In genomic region chr6:29270961-29271360, GRCm38 (mm10) we compare ENCODE assay signal across 8 mouse cellular contexts. TPM values are rescaled to one million over a fixed set of nuclear protein-coding genes. Genes with fewer than 3 reads are reported as not detected.
A peak's percentile ranks its signal among the peaks of the same experiment; 100 is the strongest.
DNase-seq lines count a peak whose midpoint lies in the region; ATAC-seq and TF ChIP-seq lines count a peak whose summit lies in the region.

No protein-coding gene starts in this region.

- no peaks in the 10 kb centered on the region for H3K9me3 ChIP-seq in intestine, postnatal 0 days (ENCODE audit: control insufficient read depth)

- no peaks in the 10 kb centered on the region for H3K27me3 ChIP-seq in intestine, postnatal 0 days (replicated peaks; ENCODE audit: control insufficient read depth, insufficient read depth, low read length)

- intact Hi-C loops in left cerebral cortex, postnatal 25 days (cut with DNase I), result no loop called here

- TF ChIP-seq POLR2A in brain, embryonic 14.5 days (IDR thresholded peaks at IDR 0.05; ENCODE audit: borderline replicate concordance, extremely low read depth, insufficient read depth, insufficient read length, poor library complexity, severe bottlenecking), result no peak

- peak; percentile 27 for ATAC-seq in intestine, postnatal 0 days

- peaks cover 10% of the 10 kb centered on the region; the same call in 1 of the 2 replicates for H3K36me3 ChIP-seq in intestine, postnatal 0 days (ENCODE audit: control insufficient read depth, insufficient read depth)

- H3K4me2 ChIP-seq in intestine, postnatal 0 days (replicated peaks; ENCODE audit: low read depth), result peak overlapping the region; percentile 62

- H3K4me1 ChIP-seq in intestine, postnatal 0 days (replicated peaks; ENCODE audit: control insufficient read depth, insufficient read depth, low read length), result peaks cover 6% of the 10 kb centered on the region; the same call in 1 of the 2 replicates

- no peak overlapping the region for H3K27ac ChIP-seq in intestine, postnatal 0 days (ENCODE audit: low read depth, low read length)

- DNase-seq in adrenal gland, adult (ENCODE audit: inconsistent age in 2 of 2, low spot score in 1 of 2), result peak; percentile 23 to 63
- no peak for DNase-seq in adrenal gland, adult 8-10 months
- peak; percentile 8 for DNase-seq in brain, embryonic 14.5 days (ENCODE audit: low read depth)
- peak; percentile 62 for DNase-seq in lung, postnatal 14 days
- no peak for DNase-seq in urinary bladder, adult 2 months (ENCODE audit: low spot score)
- no peak for DNase-seq in left cerebral cortex, adult 11 months (ENCODE audit: low spot score)
- no peak for DNase-seq in left cerebral cortex, postnatal 25 days (ENCODE audit: low spot score in 2 of 2)

- peak overlapping the region; percentile 18 for H3K4me3 ChIP-seq in intestine, postnatal 0 days (ENCODE audit: low read depth, low read length)

- TF ChIP-seq CTCF in brain, embryonic 14.5 days (IDR thresholded peaks at IDR 0.05; ENCODE audit: borderline replicate concordance, extremely low read depth, insufficient read depth, insufficient read length), result no peak
- no peak for TF ChIP-seq CTCF in intestine, postnatal 0 days (IDR thresholded peaks at IDR 0.05; ENCODE audit: low read depth)

- peak overlapping the region; percentile 40 for H3K9ac ChIP-seq in intestine, postnatal 0 days (ENCODE audit: low read depth, low read length)

- WGBS in intestine, postnatal 0 days, result 2% methylated on average over 8 of the region's 8 CpGs

RNA-seq across cellular contexts. Expression of gene Hilpda, which starts 1.3 kb away (rescaled TPM):
- total RNA-seq in adrenal gland, adult 8-10 months (2022), result 1 to 10 TPM; 4.6 to 9.3 (median 7.7) TPM
- 26.4 and 43.9 TPM in 2 replicates for polyA plus RNA-seq in brain, embryonic 14.5 days (2012; rRNA removed)
- polyA plus RNA-seq in intestine, postnatal 0 days (2015; fragmentation: Nextera tagmentation; extraction: Ambion mirVana), result 20.7 and 27.2 TPM in 2 replicates
- 39.8 and 70.3 TPM in 2 replicates for polyA plus RNA-seq in urinary bladder, adult 2 months (2012; rRNA removed)
- 1 to 10 TPM; 6.7 to 8.4 TPM for total RNA-seq in left cerebral cortex, postnatal 25 days (2021)

RNA-seq across cellular contexts. Expression of gene Fam71f2, which starts 8.4 kb away (rescaled TPM):
- under 1 TPM in 1 of 4 experiments, not detected in 3; 0.23 TPM for total RNA-seq in adrenal gland, adult 8-10 months (2022)
- polyA plus RNA-seq in brain, embryonic 14.5 days (2012; rRNA removed), result 1.5 and 3.1 TPM in 2 replicates
- not detected in 2 replicates for polyA plus RNA-seq in intestine, postnatal 0 days (2015; fragmentation: Nextera tagmentation; extraction: Ambion mirVana)
- polyA plus RNA-seq in urinary bladder, adult 2 months (2012; rRNA removed), result 1.1 and 1.9 TPM in 2 replicates
- total RNA-seq in left cerebral cortex, postnatal 25 days (2021), result under 1 TPM; 0.34 to 0.41 TPM

RNA-seq across cellular contexts. Expression of gene Fam71f1, which starts 48.0 kb away (rescaled TPM):
- not detected for total RNA-seq in adrenal gland, adult 8-10 months (2022)
- not detected in 2 replicates for polyA plus RNA-seq in brain, embryonic 14.5 days (2012; rRNA removed)
- not detected in 2 replicates for polyA plus RNA-seq in intestine, postnatal 0 days (2015; fragmentation: Nextera tagmentation; extraction: Ambion mirVana)
- polyA plus RNA-seq in urinary bladder, adult 2 months (2012; rRNA removed), result not detected in 2 replicates
- total RNA-seq in left cerebral cortex, postnatal 25 days (2021), result not detected

RNA-seq across cellular contexts. Expression of gene Impdh1, which starts 54.8 kb away (rescaled TPM):
- total RNA-seq in adrenal gland, adult 8-10 months (2022), result 10 to 100 TPM; 46.9 to 67.5 (median 53.0) TPM
- polyA plus RNA-seq in brain, embryonic 14.5 days (2012; rRNA removed), result 49.2 and 52.9 TPM in 2 replicates
- polyA plus RNA-seq in intestine, postnatal 0 days (2015; fragmentation: Nextera tagmentation; extraction: Ambion mirVana), result 10.6 and 11.7 TPM in 2 replicates
- 29.6 and 33.9 TPM in 2 replicates for polyA plus RNA-seq in urinary bladder, adult 2 months (2012; rRNA removed)
- total RNA-seq in left cerebral cortex, postnatal 25 days (2021), result 10 to 100 TPM; 66.1 to 68.8 TPM

Comparison
In these comparisons a context has a peak if more than half of its experiments do, and no peak if none do; other contexts are left out.
1. DNase-seq: peak in adrenal gland, adult (2 of 2), brain, embryonic 14.5 days (single experiment) and lung, postnatal 14 days (single experiment); none in adrenal gland, adult 8-10 months (single experiment), urinary bladder, adult 2 months (single experiment), left cerebral cortex, adult 11 months (single experiment) and left cerebral cortex, postnatal 25 days (0 of 2).